Mouse (Mus musculus): ENCODE data around the gene Chn2.

- TF ChIP-seq CTCF (conservative IDR thresholded peaks at IDR 0.05 in 1 of 2, IDR thresholded peaks at IDR 0.05 in 1 of 2; ENCODE audit: low read depth in 2 of 2, low read length in 2 of 2) = no peak
- TF ChIP-seq MAFK (IDR thresholded peaks at IDR 0.05; ENCODE audit: insufficient replicate concordance, low read length) = no peak
- TF ChIP-seq BHLHE40 (IDR thresholded peaks at IDR 0.05; ENCODE audit: low read depth, low read length) = no peak
- no peak for TF ChIP-seq UBTF (IDR thresholded peaks at IDR 0.05; ENCODE audit: low read depth, low read length)
- TF ChIP-seq POLR2A (IDR thresholded peaks at IDR 0.05; ENCODE audit: low read depth, low read length) = no peak
- TF ChIP-seq ELF1 (IDR thresholded peaks at IDR 0.05; ENCODE audit: low read depth, low read length) = no peak
- TF ChIP-seq SMC3 (IDR thresholded peaks at IDR 0.05; ENCODE audit: low read depth, low read length) = no peak
- TF ChIP-seq MYC (IDR thresholded peaks at IDR 0.05; ENCODE audit: low read depth, low read length) = no peak
- TF ChIP-seq NRF1 (IDR thresholded peaks at IDR 0.05; ENCODE audit: low read depth, low read length) = no peak
- no peak for TF ChIP-seq PAX5 (IDR thresholded peaks at IDR 0.05; ENCODE audit: low read length)
- no peak for TF ChIP-seq EP300 (IDR thresholded peaks at IDR 0.05; ENCODE audit: low read length)
- TF ChIP-seq CHD2 (IDR thresholded peaks at IDR 0.05; ENCODE audit: low read length) = no peak
- TF ChIP-seq ETS1 (conservative IDR thresholded peaks at IDR 0.05; ENCODE audit: low read depth, low read length) = no peak
These were observed 169.4 kb downstream of the Chn2 start for GRCm38 (mm10) chr6:54208786-54209185.
